9 mouse cellular contexts compared by ENCODE assay signal in the genomic region with DNA sequence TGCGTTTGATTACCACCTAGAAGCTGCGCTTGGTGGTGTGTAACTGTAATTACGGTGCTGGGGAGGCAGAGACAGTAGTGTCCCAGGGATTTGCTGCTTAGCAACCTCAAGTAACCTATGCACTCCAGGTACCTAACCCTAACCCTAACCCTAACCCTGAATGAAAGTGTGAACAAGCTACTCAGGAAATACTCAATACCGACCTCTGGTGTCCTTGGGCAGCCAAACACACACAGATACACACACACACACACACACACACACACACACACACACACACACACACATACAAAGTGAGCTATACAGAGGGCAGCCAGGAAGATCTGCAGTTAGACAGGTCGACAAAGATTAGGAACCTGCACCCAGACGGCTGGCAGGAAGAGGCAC. TPM values are rescaled to one million over a fixed set of nuclear protein-coding genes. Genes with fewer than 3 reads are reported as not detected.
DNase-seq lines count a peak whose midpoint lies in the region; ATAC-seq and TF ChIP-seq lines count a peak whose summit lies in the region.
"Had no signal": no experiment of that assay in that cellular context is flagged by ENCODE, and none has a peak within 500 bp of the region (broad histone marks: within the 10 kb centered on the region; RNA-seq: fewer than 3 reads in every experiment).

No protein-coding gene starts in this region.

- H3K9me3 ChIP-seq in heart, postnatal 0 days (replicated peaks; ENCODE audit: control insufficient read depth, low read length), result no peaks in the 10 kb centered on the region
- no peaks in the 10 kb centered on the region for H3K9me3 ChIP-seq in hindbrain, embryonic 14.5 days (ENCODE audit: control insufficient read depth, low read length)
- no peaks in the 10 kb centered on the region for H3K9me3 ChIP-seq in midbrain, embryonic 14.5 days (ENCODE audit: control insufficient read depth, low read length)

- H3K4me2 ChIP-seq in heart, postnatal 0 days (ENCODE audit: low read depth, low read length), result peak overlapping the region; percentile 88
- peak overlapping the region; percentile 84 for H3K4me2 ChIP-seq in hindbrain, embryonic 14.5 days (replicated peaks)
- H3K4me2 ChIP-seq in midbrain, embryonic 14.5 days (ENCODE audit: low read length), result peak overlapping the region; percentile 69

- no peak for DNase-seq in heart, postnatal 0 days (ENCODE audit: low spot score)
- no peak for DNase-seq in heart, adult 11 months
- no peak for DNase-seq in hindbrain, embryonic 14.5 days (ENCODE audit: low spot score)
- no peak for DNase-seq in midbrain, embryonic 14.5 days
- no peak for DNase-seq in thymus, postnatal 0 days (ENCODE audit: low spot score)
- DNase-seq in cerebellum, postnatal 14 days, result no peak
- no peak for DNase-seq in kidney, adult 8-10 months

- peaks cover 10% of the 10 kb centered on the region for H3K4me1 ChIP-seq in heart, postnatal 0 days (ENCODE audit: control insufficient read depth, insufficient read depth)
- H3K4me1 ChIP-seq in hindbrain, embryonic 14.5 days (replicated peaks; ENCODE audit: control insufficient read depth, insufficient read depth, low read length), result peaks cover 18% of the 10 kb centered on the region
- H3K4me1 ChIP-seq in midbrain, embryonic 14.5 days (ENCODE audit: control insufficient read depth, insufficient read depth, low read length), result peaks cover 13% of the 10 kb centered on the region

- WGBS in heart, postnatal 0 days, result 48% methylated on average over 6 of the region's 6 CpGs
- 49% methylated on average over 6 of the region's 6 CpGs for WGBS in hindbrain, embryonic 14.5 days
- WGBS in midbrain, embryonic 14.5 days, result 50% methylated on average over 6 of the region's 6 CpGs

- peak overlapping the region; percentile 99 for H3K4me3 ChIP-seq in heart, postnatal 0 days (ENCODE audit: low read depth, low read length)
- H3K4me3 ChIP-seq in hindbrain, embryonic 14.5 days (replicated peaks; ENCODE audit: low read length), result peak overlapping the region; percentile 75
- peak overlapping the region; percentile 90 for H3K4me3 ChIP-seq in midbrain, embryonic 14.5 days (replicated peaks; ENCODE audit: low read depth, low read length)

- 0 out of 2 replicates have a peak, but pooled peaks have one; percentile 18 for TF ChIP-seq CTCF in heart, postnatal 0 days (IDR thresholded peaks at IDR 0.05; ENCODE audit: low read depth)

- peaks cover 50% of the 10 kb centered on the region for H3K36me3 ChIP-seq in heart, postnatal 0 days (replicated peaks; ENCODE audit: control insufficient read depth, insufficient read depth, low read length)
- peaks cover 62% of the 10 kb centered on the region for H3K36me3 ChIP-seq in hindbrain, embryonic 14.5 days (replicated peaks; ENCODE audit: control insufficient read depth, insufficient read depth)
- H3K36me3 ChIP-seq in midbrain, embryonic 14.5 days (ENCODE audit: control insufficient read depth, insufficient read depth, low read length), result peaks cover 55% of the 10 kb centered on the region

- H3K27me3 ChIP-seq in heart, postnatal 0 days (ENCODE audit: control insufficient read depth, insufficient read depth, low read length), result no peaks in the 10 kb centered on the region
- H3K27me3 ChIP-seq in hindbrain, embryonic 14.5 days (ENCODE audit: control insufficient read depth, insufficient read depth, low read length), result no peaks in the 10 kb centered on the region
- H3K27me3 ChIP-seq in midbrain, embryonic 14.5 days (ENCODE audit: control insufficient read depth, insufficient read depth, low read length), result no peaks in the 10 kb centered on the region

- peak overlapping the region; percentile 91 for H3K27ac ChIP-seq in heart, postnatal 0 days (ENCODE audit: low read depth)
- H3K27ac ChIP-seq in hindbrain, embryonic 14.5 days, result peak overlapping the region; percentile 93
- H3K27ac ChIP-seq in midbrain, embryonic 14.5 days (replicated peaks; ENCODE audit: low read depth, low read length), result peak overlapping the region; percentile 92

- ATAC-seq in heart, postnatal 0 days (ENCODE audit: insufficient read depth, low read depth), result no peak
- peak; percentile 12 for ATAC-seq in activated CD4-positive, CD25-positive, alpha-beta regulatory T cell, adult 4 months
- ATAC-seq in hindbrain, embryonic 14.5 days (ENCODE audit: low FRiP score), result no peak; the same call in 1 of the 2 replicates
- no peak for ATAC-seq in midbrain, embryonic 14.5 days (ENCODE audit: low FRiP score, low TSS enrichment)

- TF ChIP-seq EP300 in heart, postnatal 0 days (IDR thresholded peaks at IDR 0.05; ENCODE audit: low read depth), result no peak

- H3K9ac ChIP-seq in heart, postnatal 0 days (replicated peaks; ENCODE audit: low read depth, low read length), result peak overlapping the region; percentile 92
- peak overlapping the region; percentile 88 for H3K9ac ChIP-seq in hindbrain, embryonic 14.5 days
- H3K9ac ChIP-seq in midbrain, embryonic 14.5 days (replicated peaks; ENCODE audit: low read length), result 0 out of 2 replicates have a peak overlapping the region, but pooled peaks have one; percentile 93

RNA-seq across cellular contexts. Expression of a gene that starts 0.3 kb away (rescaled TPM):
- total RNA-seq in heart, postnatal 0 days (2014; rRNA removed; ENCODE audit: low replicate concordance), result 81.0 and 81.6 TPM in 2 replicates
- polyA plus RNA-seq in heart, postnatal 0 days (2015; fragmentation: Nextera tagmentation; extraction: Ambion mirVana), result 33.0 and 39.3 TPM in 2 replicates
- polyA plus RNA-seq in activated CD4-positive, CD25-positive, alpha-beta regulatory T cell, adult 4 months (2017; shearing (Covaris generic)), result 10 to 100 TPM; 17.2 to 24.0 TPM
- 88.4 and 90.2 TPM in 2 replicates for polyA plus RNA-seq in hindbrain, embryonic 14.5 days (2014; fragmentation: Nextera tagmentation; extraction: Ambion mirVana)
- 97.7 and 105 TPM in 2 replicates for polyA plus RNA-seq in midbrain, embryonic 14.5 days (2014; fragmentation: Nextera tagmentation; extraction: Ambion mirVana)
- polyA plus RNA-seq in thymus, postnatal 0 days (2015; fragmentation: Nextera tagmentation; extraction: Ambion mirVana), result 65.6 and 73.1 TPM in 2 replicates

RNA-seq across cellular contexts. Expression of a gene that starts 7.6 kb away (rescaled TPM):
- 40.5 and 54.3 TPM in 2 replicates for total RNA-seq in heart, postnatal 0 days (2014; rRNA removed; ENCODE audit: low replicate concordance)
- polyA plus RNA-seq in heart, postnatal 0 days (2015; fragmentation: Nextera tagmentation; extraction: Ambion mirVana), result 19.5 and 20.5 TPM in 2 replicates
- polyA plus RNA-seq in activated CD4-positive, CD25-positive, alpha-beta regulatory T cell, adult 4 months (2017; shearing (Covaris generic)), result 10 to 100 TPM; 21.4 to 22.2 TPM
- polyA plus RNA-seq in hindbrain, embryonic 14.5 days (2014; fragmentation: Nextera tagmentation; extraction: Ambion mirVana), result 35.4 and 38.2 TPM in 2 replicates
- polyA plus RNA-seq in midbrain, embryonic 14.5 days (2014; fragmentation: Nextera tagmentation; extraction: Ambion mirVana), result 46.8 and 49.5 TPM in 2 replicates
- 44.8 and 51.1 TPM in 2 replicates for polyA plus RNA-seq in thymus, postnatal 0 days (2015; fragmentation: Nextera tagmentation; extraction: Ambion mirVana)

RNA-seq across cellular contexts. Expression of a gene that starts 8.9 kb away (rescaled TPM):
- 0.62 and 1.3 TPM in 2 replicates for total RNA-seq in heart, postnatal 0 days (2014; rRNA removed; ENCODE audit: low replicate concordance)
- 0.77 and 1.3 TPM in 2 replicates for polyA plus RNA-seq in heart, postnatal 0 days (2015; fragmentation: Nextera tagmentation; extraction: Ambion mirVana)
- under 1 TPM in 1 of 2 experiments, not detected in 1; 0.48 TPM for polyA plus RNA-seq in activated CD4-positive, CD25-positive, alpha-beta regulatory T cell, adult 4 months (2017; shearing (Covaris generic))
- 61.4 and 65.7 TPM in 2 replicates for polyA plus RNA-seq in hindbrain, embryonic 14.5 days (2014; fragmentation: Nextera tagmentation; extraction: Ambion mirVana)
- 26.6 and 27.7 TPM in 2 replicates for polyA plus RNA-seq in midbrain, embryonic 14.5 days (2014; fragmentation: Nextera tagmentation; extraction: Ambion mirVana)
- 1.2 and 1.3 TPM in 2 replicates for polyA plus RNA-seq in thymus, postnatal 0 days (2015; fragmentation: Nextera tagmentation; extraction: Ambion mirVana)

RNA-seq across cellular contexts. Expression of a gene that starts 53.8 kb away (rescaled TPM):
- total RNA-seq in heart, postnatal 0 days (2014; rRNA removed; ENCODE audit: low replicate concordance), result 0.04 and 0.12 TPM in 2 replicates
- not detected in 2 replicates for polyA plus RNA-seq in heart, postnatal 0 days (2015; fragmentation: Nextera tagmentation; extraction: Ambion mirVana)
- polyA plus RNA-seq in activated CD4-positive, CD25-positive, alpha-beta regulatory T cell, adult 4 months (2017; shearing (Covaris generic)), result not detected
- polyA plus RNA-seq in hindbrain, embryonic 14.5 days (2014; fragmentation: Nextera tagmentation; extraction: Ambion mirVana), result 0.87 and 0.99 TPM in 2 replicates
- polyA plus RNA-seq in midbrain, embryonic 14.5 days (2014; fragmentation: Nextera tagmentation; extraction: Ambion mirVana), result 0.42 and 0.53 TPM in 2 replicates
- 0.14 TPM in 1 of 2 replicates, not detected in the other for polyA plus RNA-seq in thymus, postnatal 0 days (2015; fragmentation: Nextera tagmentation; extraction: Ambion mirVana)
- total RNA-seq: neutrophil, adult 5-6 weeks had no signal

Comparison
In these comparisons a context has a peak if more than half of its experiments do, and no peak if none do; other contexts are left out.
1. RNA of a gene that starts 8.9 kb away (polyA plus RNA-seq): 61.4 to 65.7 TPM in hindbrain, embryonic 14.5 days and 26.6 to 27.7 TPM in midbrain, embryonic 14.5 days; 1.2 to 1.3 TPM in thymus, postnatal 0 days, 0.77 to 1.3 TPM in heart, postnatal 0 days and 0.48 TPM in activated CD4-positive, CD25-positive, alpha-beta regulatory T cell, adult 4 months; every median in the first group is over 10 times any median in the second.
2. Peak in every context shown above with its lines, with median percentiles within 50 percentile points of each other: H3K27ac ChIP-seq, H3K4me2 ChIP-seq, H3K4me3 ChIP-seq and H3K9ac ChIP-seq.